Mouse (Mus musculus) testis, adult 2 months (tissue): ENCODE results near the gene Olfr655. TPM values are rescaled to one million over a fixed set of nuclear protein-coding genes. Genes with fewer than 3 reads are reported as not detected.
A peak's percentile ranks its signal among the peaks of the same experiment; 100 is the strongest.

ENCODE experiments used
- H3K27ac ChIP-seq: fragments of 200-500 bp; 2 replicates; pipeline ENCODE4 v1.5.1; 2012; ENCODE audit warnings: low read depth, low read length; ENCODE audit not compliant: control insufficient read depth, insufficient read depth
- H3K27me3 ChIP-seq: fragments of 200-500 bp; 2 replicates; pipeline ENCODE4 v1.6.1; 2012; ENCODE audit warnings: mild to moderate bottlenecking, low read length, moderate library complexity; ENCODE audit not compliant: control insufficient read depth, insufficient read depth
- H3K36me3 ChIP-seq: fragments of 200-500 bp; 2 replicates; pipeline ENCODE4 v1.6.1; 2012; ENCODE audit warnings: mild to moderate bottlenecking, low read length; ENCODE audit not compliant: control insufficient read depth, insufficient read depth
- H3K4me1 ChIP-seq: fragments of 200-500 bp; 2 replicates; pipeline ENCODE4 v1.6.1; 2012; ENCODE audit warnings: low read length; ENCODE audit not compliant: control insufficient read depth, insufficient read depth
- H3K4me3 ChIP-seq: fragments of 200-500 bp; 2 replicates; pipeline ENCODE4 v1.5.1; 2012; ENCODE audit warnings: low read depth, mild to moderate bottlenecking, low read length, moderate library complexity, mixed read lengths; ENCODE audit not compliant: control insufficient read depth
- CTCF ChIP-seq: fragments of 200-500 bp; IDR thresholded peaks from 2 replicates; pipeline ENCODE4 v1.5.1; 2012; ENCODE audit warnings: low read depth, mild to moderate bottlenecking, inconsistent platforms, low read length, moderate library complexity; ENCODE audit not compliant: control insufficient read depth, insufficient read depth, insufficient replicate concordance
- POLR2A ChIP-seq: fragments of 200-500 bp; IDR thresholded peaks from 2 replicates; pipeline ENCODE4 v1.6.1; 2012; ENCODE audit warnings: low read depth, mild to moderate bottlenecking, inconsistent platforms, low read length, moderate library complexity; ENCODE audit not compliant: control insufficient read depth
- polyA plus RNA-seq: library from polyadenylated mRNA; depleted of rRNA; stranded (reverse); fragments of >200 nt; gene quantifications from 2 replicates; pipeline ENCODE4 v1.2.3, GENCODE M21; 2012; rRNA removed

Olfr655 gene
- not detected in 2 replicates for polyA plus RNA-seq

DNA sequence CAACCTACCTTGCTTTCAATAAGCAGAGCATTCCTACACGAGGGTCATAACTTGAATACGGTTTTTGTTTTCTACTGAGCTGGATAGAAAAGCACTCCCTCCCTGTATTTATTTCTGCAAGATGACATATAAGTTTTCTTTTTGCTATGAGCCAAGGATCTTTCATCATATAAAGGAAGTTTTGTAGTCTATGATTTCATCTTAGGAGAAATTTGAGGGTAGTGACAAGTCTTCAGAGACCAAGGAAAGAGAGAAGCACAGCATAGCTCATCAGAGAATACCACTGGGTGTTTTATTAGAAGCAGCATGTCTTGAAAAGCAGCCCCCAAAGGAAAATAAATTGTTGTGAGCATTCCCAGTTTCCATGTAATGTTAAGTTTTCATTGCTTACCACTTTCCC, at the start of gene Olfr655:
Gene Olfr655 (minus strand): TSS at position 101 of the 400 bp plus-strand sequence.
- TF ChIP-seq CTCF = no peak
- TF ChIP-seq POLR2A = no peak
- H3K27ac ChIP-seq = no peak within 1 kb of the TSS
- no peaks in the 10 kb centered on the region for H3K36me3 ChIP-seq
- H3K4me3 ChIP-seq = no peak within 1 kb of the TSS
- no peaks in the 10 kb centered on the region for H3K4me1 ChIP-seq
- H3K27me3 ChIP-seq = no peaks in the 10 kb centered on the region

- no peak within 1 kb of the TSS; the same call in 1 of the 2 replicates for H3K4me3 ChIP-seq
- TF ChIP-seq POLR2A (no peak), CTCF (peak; percentile 37; the same call in 1 of the 2 replicates)
Measured at GRCm38 (mm10) chr7:104646841-104647482, 45.4 kb upstream of the Olfr655 start, which contains the start of gene Olfr658. TSS of gene Olfr658 (minus strand) at chr7:104647305.

DNA sequence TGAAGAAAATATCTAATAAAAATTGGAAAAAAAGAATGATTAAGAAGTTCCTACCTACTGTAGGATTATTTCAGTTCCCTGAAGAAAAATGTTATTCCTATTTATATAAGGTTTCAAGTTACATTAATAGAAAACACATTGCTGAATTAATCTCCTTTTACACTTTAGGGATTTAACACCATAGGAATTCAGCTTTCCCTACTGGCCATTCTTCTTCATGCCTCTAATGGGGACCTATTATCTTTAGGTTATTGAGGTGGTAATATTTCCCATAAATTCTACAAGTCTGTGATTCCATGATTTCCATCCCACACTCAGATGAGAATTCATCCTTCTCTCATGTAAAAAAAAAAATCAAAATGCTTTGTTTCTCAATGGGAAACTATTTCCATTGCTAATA, 22.9 kb upstream of the Olfr655 start, which contains the start of gene Olfr657:
Gene Olfr657 (plus strand): TSS at position 301 of the 400 bp plus-strand sequence.
- Histone ChIP-seq H3K4me1 (no peaks in the 10 kb centered on the region), H3K27me3 (no peaks in the 10 kb centered on the region), H3K27ac (no peak within 1 kb of the TSS), H3K36me3 (no peaks in the 10 kb centered on the region), H3K4me3 (no peak within 1 kb of the TSS)
- no peak for TF ChIP-seq POLR2A
- TF ChIP-seq CTCF = no peak

More at GRCm38 (mm10) chr7:104646841-104647482, 45.4 kb upstream of the Olfr655 start, which contains the start of gene Olfr658:
- H3K36me3 ChIP-seq = no peaks in the 10 kb centered on the region
- H3K4me1 ChIP-seq = peaks cover 3% of the 10 kb centered on the region
- H3K27me3 ChIP-seq = no peaks in the 10 kb centered on the region
- no peak within 1 kb of the TSS for H3K27ac ChIP-seq

GRCm38 (mm10) chr7:104613655-104614054, 12.1 kb upstream of the Olfr655 start, which contains the start of gene Olfr656:
TSS of gene Olfr656 (plus strand) at chr7:104613955.
- no peak for TF ChIP-seq CTCF
- TF ChIP-seq POLR2A = no peak
- H3K4me1 ChIP-seq = no peaks in the 10 kb centered on the region
- H3K4me3 ChIP-seq = no peak within 1 kb of the TSS

DNA sequence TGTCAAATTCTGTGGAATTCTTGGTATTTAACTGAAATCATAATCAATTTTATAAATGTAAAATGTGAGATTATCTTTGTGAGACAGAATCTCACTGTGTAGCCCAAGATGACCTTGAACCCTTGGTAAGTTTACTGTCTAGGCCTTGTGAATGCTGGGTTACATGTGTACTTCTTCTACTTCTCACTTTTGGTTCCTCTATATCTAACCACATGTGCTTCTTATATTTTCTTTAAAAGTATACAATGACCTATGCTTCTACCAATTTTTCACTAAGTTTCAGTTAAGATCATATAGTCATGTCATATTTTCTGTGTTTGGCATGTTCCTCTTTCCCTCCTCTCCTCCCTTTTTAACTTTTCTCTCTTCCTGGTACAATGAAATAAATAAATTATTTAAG, 3.1 kb upstream of the Olfr655 start:
- no peak overlapping the region for H3K27ac ChIP-seq
- H3K4me3 ChIP-seq = no peak overlapping the region
- H3K4me1 ChIP-seq = no peaks in the 10 kb centered on the region
- no peaks in the 10 kb centered on the region for H3K27me3 ChIP-seq
- no peak for TF ChIP-seq CTCF
- no peak for TF ChIP-seq POLR2A
- H3K36me3 ChIP-seq = no peaks in the 10 kb centered on the region

More at GRCm38 (mm10) chr7:104613655-104614054, 12.1 kb upstream of the Olfr655 start, which contains the start of gene Olfr656:
- H3K36me3 ChIP-seq = no peaks in the 10 kb centered on the region
- no peak within 1 kb of the TSS for H3K27ac ChIP-seq
- no peaks in the 10 kb centered on the region for H3K27me3 ChIP-seq

DNA sequence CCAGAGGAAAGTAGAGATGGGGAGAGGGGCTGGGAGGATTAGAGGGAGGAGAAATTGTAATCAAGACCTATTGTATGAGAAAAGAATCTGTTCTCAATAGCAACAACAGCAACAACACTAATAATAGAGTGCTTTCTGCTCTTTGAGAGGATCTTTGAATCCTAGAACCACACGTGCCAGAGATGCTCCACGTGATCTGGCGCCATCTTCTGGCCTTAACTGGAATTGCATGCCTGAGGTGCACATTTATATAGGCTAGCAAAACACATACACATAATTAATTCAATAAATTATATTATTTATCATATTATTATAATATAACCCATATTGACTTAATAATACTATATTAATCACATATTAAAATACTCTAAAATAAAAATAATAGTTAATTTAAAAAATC, 1.6 kb upstream of the Olfr655 start:
- H3K36me3 ChIP-seq = no peaks in the 10 kb centered on the region
- no peaks in the 10 kb centered on the region for H3K27me3 ChIP-seq
- H3K4me3 ChIP-seq = no peak overlapping the region
- no peaks in the 10 kb centered on the region for H3K4me1 ChIP-seq
- H3K27ac ChIP-seq = no peak overlapping the region
- TF ChIP-seq CTCF (peak; percentile 86; the same call in 1 of the 2 replicates), POLR2A (no peak)

DNA sequence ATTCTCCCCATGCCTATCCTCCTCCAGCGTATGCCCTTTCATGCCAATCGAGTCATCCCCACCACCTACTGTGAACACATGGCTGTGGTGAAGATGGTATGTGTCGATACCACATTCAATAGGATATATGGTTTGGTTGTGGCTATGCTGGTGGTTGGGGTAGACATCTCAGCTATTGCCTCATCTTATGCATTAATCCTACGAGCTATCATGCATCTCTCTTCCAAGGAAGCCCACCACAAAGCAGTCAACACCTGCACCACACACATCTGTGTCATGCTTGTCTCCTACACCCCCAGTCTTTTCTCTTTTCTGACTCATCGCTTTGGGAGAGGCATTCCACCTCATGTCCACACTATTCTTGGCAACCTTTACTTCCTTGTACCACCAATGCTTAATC, 13.3 kb downstream of the Olfr655 start:
- H3K27ac ChIP-seq = no peak overlapping the region
- TF ChIP-seq POLR2A (no peak), CTCF (no peak)
- no peaks in the 10 kb centered on the region for H3K4me1 ChIP-seq
- no peaks in the 10 kb centered on the region for H3K36me3 ChIP-seq
- no peaks in the 10 kb centered on the region for H3K27me3 ChIP-seq
- no peak overlapping the region for H3K4me3 ChIP-seq
